Mouse (Mus musculus) fibroblast of lung, adult 2 months (primary cell): ENCODE measurements around the gene Mybphl.

Source experiments
- DNase-seq: peaks from one replicate; pipeline ENCODE4 v3.0.0-alpha.2; 2011; ENCODE audit warnings: low read depth

The Mybphl gene

DNA sequence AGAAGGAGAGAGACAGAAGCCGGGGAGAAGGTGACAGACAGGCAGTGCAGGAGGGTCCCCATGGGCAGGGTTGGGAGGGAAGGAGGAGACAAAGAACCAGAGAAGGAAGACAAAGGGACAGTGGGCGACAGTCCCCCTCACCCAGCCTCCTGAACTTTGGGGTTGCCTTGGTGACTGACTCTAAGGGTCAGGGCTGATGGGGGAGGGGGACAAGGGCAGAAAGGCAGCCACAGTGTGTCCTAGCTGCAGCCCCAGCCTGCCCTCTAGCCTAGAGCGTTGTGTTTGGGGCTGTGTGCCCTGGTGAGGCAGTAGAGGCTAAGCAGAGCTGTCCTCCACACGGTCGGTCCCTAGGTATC is 45.6 kb downstream of the Mybphl start:
- no peak for DNase-seq

DNA sequence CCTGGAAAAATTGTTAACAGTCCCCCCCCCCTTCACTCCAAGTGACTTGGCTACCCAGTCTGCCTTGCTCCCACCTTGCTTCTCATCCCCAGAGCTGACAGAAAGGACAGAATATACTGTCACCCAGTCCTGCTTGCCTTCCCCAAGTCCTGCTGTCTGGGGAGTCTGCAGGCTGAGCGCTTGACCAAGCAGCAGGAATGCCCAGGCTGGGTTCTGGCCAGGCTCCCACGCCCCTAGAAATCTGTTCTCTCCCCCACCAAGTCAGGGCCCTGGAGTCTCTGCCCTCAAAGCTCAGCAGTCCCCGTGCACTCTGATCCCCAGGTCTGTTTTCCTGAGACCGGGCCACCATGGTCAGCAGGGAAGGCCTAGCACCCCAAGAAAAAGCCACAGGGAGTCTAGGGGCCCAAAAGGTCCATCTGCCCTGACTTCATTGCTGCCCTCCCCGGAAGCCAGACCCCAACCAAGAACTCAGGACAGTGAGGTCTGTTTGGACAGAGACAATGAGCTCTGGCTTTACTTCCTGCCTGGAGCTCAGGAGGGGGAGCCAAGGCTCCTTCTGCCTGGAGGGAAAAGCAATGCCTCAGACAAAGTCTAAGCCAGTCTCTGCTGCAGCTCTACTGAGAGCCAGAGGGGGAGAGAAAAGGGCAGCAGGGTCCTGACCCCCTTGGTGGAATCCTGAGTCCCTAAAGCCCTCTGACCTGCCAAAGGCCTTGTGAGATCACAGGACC is 46.5 kb downstream of the Mybphl start:
- no peak for DNase-seq

DNA sequence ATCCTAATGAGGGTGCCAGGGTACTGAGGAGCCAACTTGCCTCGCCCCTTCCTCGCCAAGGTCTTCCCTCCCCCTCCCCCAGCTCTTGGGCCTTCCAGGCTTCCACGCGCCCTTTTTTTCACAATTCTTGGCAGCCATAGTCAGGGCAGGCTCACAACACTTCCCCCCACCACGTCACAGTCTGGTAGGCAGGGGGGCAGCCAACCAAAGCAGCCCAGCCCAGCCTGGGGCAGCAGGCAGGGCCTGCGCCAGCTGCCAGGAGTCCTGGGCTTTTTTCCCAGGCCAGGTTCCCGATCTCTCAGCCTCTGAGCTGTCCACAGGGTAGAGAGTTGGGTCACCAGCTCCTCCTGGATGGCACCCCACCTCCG is 47.0 kb downstream of the Mybphl start:
- DNase-seq, result peak; percentile 56

DNA sequence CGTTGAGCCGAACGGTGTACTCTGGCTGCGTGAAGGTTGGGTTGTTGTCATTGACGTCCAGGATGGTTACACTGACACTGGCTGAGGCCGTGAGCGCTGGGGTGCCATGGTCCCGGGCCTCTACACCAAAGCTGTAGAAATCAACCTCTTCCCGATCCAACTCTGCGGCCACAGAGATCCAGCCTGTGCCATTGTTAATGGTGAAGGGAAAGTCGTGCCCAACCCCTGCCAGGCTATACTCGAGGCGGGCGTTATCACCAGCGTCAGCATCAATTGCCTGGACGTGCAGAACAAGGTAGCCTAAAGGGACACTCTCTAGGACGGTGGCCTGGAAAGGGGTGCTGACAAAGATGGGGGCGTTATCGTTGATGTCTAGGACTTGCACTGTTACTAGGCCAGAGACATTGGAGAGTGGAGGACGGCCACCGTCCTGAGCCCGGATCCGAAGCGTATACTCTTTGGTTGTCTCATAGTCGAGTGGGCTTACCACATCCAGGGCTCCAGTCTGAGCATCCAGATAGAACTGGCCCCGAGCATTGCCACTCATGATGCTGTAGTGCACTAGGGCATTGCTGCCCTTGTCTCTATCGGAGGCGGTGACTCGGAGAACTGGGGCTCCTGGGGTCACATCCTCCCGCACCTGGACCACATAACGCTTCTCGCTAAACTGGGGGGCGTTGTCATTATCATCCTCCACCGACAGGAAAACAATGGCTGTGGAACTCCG is 49.1 kb downstream of the Mybphl start:
- no peak for DNase-seq

DNA sequence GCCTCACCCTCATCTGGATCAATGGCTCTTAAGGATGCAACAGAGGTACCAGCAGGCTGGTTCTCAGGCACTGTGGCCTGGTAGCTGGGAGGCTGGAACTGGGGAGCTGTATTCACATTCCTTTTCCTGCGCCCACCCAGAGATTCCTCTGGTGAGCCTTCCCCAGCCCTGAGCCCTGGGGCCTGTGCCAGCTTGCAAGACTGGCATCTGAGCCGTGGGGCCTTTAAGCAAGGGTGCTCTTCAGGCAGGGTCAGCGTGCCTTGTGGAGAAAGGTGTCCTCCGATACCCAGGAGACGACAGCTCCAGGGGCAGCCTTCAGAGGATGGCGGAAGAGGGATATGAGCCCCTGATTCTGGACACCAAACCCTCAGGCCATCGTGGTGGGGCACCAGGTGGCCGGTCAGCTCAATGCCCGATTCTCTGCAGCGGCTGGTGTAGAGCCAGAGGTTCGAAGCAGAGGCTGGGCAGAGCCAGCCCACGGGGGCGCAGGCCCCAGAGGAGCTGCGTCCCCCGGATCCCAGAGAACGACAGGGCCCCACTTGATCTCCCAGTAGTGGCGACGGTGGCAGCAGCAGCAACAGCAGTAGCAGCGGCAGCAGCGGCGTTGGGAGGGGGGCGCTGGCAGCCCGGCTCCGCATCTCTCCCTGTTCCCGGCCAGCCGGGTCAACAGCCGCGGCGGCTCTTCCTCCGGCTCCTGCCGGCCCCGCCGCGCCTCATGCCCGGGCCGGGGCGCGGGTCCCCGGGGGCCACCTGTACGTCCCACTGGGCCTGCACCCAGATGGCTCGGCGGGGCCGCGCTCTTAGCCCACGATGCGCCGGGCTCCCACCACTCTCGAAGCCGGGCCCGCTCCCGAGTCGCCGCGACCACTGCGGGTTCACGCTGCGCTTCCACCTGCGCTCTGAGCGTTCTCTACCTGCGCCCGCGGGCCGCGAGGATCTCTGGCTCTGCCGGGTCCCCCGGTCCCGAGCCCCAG is 50.4 kb downstream of the Mybphl start, which contains the start of gene Celsr2:
TSS of gene Celsr2 (minus strand) at position 696 of the 974 bp plus-strand sequence.
- no peak for DNase-seq

DNA sequence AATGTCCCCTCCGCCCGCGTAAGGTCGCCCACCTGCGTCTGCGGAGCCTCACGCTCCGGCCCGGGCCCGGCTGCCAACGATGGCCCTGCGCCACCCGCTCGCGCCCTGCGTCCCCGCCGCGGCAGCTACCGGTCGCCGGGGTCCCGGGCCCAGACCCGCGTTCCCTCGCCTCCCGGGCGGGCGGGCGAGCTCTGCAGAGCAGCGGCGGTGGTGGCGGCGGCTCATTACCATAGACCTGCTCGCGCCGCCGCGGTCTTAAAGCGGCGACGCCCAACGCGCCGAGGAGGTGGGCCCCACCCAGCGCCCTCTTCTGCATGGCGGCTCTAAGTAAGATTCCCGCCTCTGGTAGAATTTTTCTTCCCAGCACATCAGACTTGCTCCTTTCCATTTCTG is 51.1 kb downstream of the Mybphl start:
- no peak for DNase-seq

DNA sequence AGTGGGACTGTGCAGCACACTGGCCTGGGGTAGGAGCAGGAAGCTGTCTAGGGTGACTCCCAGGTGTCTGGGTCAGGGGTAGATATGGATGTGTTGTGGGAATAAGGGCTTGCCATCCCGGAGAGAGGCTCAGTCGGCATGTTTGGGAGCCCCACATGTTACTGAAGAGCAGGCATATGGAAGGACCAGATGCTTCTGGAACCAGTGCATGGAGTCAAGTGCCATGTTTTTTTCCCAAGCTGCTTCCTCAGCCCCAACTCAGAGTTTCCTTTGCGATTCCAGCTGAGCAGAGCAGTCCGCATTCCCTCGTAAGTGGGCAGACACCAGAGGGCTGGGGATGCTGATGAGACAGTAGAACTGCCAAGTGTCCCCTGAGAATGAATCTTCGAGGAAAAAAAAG is 58.3 kb downstream of the Mybphl start:
- DNase-seq, result no peak

DNA sequence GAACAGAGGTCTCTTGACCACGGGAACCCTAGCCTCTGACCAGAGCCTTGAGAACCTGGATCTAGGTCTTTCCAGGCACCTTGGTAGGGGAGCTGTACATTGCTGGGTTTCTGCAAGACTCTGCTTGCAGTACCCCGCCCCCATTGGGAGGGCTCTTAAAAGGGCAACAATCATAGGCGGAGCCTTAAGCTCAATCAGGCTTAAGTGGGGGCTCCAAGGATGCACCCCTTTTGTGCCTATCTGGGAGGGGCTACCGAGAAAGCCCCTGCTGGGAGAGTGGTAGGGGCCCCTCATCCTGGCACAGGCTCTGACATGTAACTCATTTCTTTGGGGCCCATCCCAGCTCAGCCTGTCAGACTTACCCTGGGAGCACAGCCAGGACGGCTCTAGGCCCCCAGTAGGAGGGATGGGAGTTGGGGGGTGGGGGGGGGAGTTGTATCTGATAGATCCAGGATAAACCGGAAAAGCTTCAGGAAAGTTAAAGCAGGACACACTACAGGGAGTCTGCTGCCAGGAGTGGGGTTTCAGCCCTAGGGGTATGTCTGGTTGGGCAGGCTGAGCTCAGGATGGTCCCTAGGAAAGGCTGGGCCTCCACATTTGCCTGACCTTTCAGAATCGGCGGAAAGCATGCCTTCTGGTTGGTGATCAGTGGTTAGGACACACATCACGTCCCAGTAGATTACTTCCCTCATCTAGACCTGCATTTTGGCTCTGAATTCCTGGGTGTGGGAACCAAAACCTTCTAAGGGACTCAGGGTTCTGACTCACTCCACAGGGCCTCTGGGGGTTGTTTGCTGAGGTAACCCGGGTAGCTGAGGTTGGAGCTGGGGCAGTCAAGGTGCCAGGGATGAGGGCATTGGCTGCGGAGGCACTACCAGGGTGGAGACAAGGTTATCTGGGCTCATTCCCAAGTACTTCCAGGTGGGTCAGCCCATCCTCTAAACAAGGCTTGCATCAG is 59.4 kb downstream of the Mybphl start:
- peak; percentile 86 for DNase-seq

DNA sequence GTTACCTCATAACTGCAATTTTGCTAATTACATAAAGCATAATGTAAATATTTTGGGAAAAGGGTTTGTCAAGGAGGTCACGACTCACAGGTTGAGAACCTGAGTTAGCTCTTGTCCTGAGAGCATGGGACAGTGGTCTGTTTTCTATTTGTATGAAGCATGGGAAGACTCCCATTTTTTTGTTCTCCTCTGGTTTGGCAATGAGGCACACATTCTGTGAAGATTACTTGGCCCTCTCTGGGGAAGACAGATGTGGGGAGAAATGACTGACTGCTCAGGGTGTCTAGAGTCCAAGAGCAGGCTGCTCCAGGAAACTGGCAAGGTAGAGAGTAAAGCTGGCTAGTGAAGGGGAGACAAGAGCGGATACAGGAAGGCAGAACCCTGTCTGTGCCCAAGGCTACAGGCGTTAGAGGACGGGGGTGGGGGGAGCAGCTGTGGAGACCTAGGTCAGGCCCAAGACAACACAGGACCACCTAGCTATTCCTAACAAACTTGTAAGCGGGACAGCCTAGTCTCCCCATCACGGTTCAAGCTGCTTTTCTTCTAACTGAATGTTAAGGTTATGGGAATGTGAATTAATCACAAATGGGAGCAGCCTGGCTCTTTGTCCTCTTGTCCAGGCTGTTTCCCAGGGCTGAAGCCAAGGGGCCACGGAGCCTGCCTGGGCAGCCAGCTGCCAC is 60.4 kb downstream of the Mybphl start:
- no peak for DNase-seq

DNA sequence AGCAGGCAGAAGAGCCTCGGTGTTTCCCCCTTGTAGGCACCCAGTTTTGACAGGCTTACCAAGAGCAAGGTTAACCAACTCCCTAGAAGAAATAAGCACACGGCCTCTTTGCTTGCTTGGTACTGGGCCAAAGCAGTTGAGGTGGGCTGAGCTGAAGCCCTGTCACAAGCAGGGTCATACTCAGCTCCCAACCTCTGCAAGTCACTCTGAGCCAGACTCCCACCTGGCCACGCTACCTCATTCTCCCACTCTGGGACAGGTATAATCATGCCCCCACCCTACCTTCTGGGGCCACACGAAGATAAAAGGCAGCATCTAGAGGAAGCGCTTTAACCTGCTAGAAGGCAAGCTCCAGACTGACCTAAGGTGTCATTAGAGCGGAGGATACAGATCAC is 60.9 kb downstream of the Mybphl start:
- DNase-seq, result no peak
